8 mouse cellular contexts compared by ENCODE assay signal in genomic region chr13:51792135-51792573, GRCm38 (mm10). TPM values are rescaled to one million over a fixed set of nuclear protein-coding genes. Genes with fewer than 3 reads are reported as not detected.
DNase-seq lines count a peak whose midpoint lies in the region; ATAC-seq and TF ChIP-seq lines count a peak whose summit lies in the region.

No protein-coding gene starts in this region.

- peaks cover 0 to 2% of the 10 kb centered on the region in 2 experiments; a peak in 1 of 4 replicates for H3K36me3 ChIP-seq in MEL (ENCODE audit: control insufficient read depth in 1 of 2, insufficient read depth in 2 of 2, low read length in 2 of 2)
- no peaks in the 10 kb centered on the region for H3K36me3 ChIP-seq in forebrain, embryonic 11.5 days (ENCODE audit: control insufficient read depth, insufficient read depth, low read length)
- no peaks in the 10 kb centered on the region for H3K36me3 ChIP-seq in intestine, postnatal 0 days (ENCODE audit: control insufficient read depth, insufficient read depth)
- H3K36me3 ChIP-seq in midbrain, embryonic 15.5 days (replicated peaks) = no peaks in the 10 kb centered on the region

- no peaks in the 10 kb centered on the region for H3K9me3 ChIP-seq in MEL (replicated peaks; ENCODE audit: insufficient read depth, low read length)
- H3K9me3 ChIP-seq in forebrain, embryonic 11.5 days (ENCODE audit: control insufficient read depth, low read length) = no peaks in the 10 kb centered on the region
- no peaks in the 10 kb centered on the region for H3K9me3 ChIP-seq in intestine, postnatal 0 days (ENCODE audit: control insufficient read depth)
- H3K9me3 ChIP-seq in midbrain, embryonic 15.5 days = no peaks in the 10 kb centered on the region

- ATAC-seq in forebrain, embryonic 11.5 days (replicated peaks; ENCODE audit: low FRiP score) = 0 out of 2 replicates have a peak, but pooled peaks have one; percentile 9
- no peak for ATAC-seq in intestine, postnatal 0 days
- peak; percentile 8; the same call in 1 of the 2 replicates for ATAC-seq in midbrain, embryonic 15.5 days (replicated peaks)

- peak overlapping the region; percentile 88 to 100 for H3K4me3 ChIP-seq in MEL (ENCODE audit: control insufficient read depth in 1 of 2, insufficient read depth in 1 of 2, low read depth in 2 of 2, low read length in 2 of 2)
- peak overlapping the region; percentile 78 for H3K4me3 ChIP-seq in forebrain, embryonic 11.5 days (ENCODE audit: low read depth, low read length)
- H3K4me3 ChIP-seq in intestine, postnatal 0 days (ENCODE audit: low read depth, low read length) = peak overlapping the region; percentile 78
- peak overlapping the region; percentile 74 for H3K4me3 ChIP-seq in midbrain, embryonic 15.5 days

- H3K4me2 ChIP-seq in forebrain, embryonic 11.5 days (ENCODE audit: low read depth, low read length, severe bottlenecking) = peak overlapping the region; percentile 99
- peak overlapping the region; percentile 98 for H3K4me2 ChIP-seq in intestine, postnatal 0 days (replicated peaks; ENCODE audit: low read depth)
- peak overlapping the region; percentile 82 for H3K4me2 ChIP-seq in midbrain, embryonic 15.5 days

- WGBS in forebrain, embryonic 11.5 days = 32% methylated on average over 11 of the region's 11 CpGs
- WGBS in intestine, postnatal 0 days = 51% methylated on average over 11 of the region's 11 CpGs
- WGBS in midbrain, embryonic 15.5 days = 33% methylated on average over 11 of the region's 11 CpGs

- H3K9ac ChIP-seq in MEL (ENCODE audit: control insufficient read depth, low read depth, low read length, poor library complexity, severe bottlenecking) = peak overlapping the region; percentile 78
- H3K9ac ChIP-seq in forebrain, embryonic 11.5 days (ENCODE audit: low read length) = peak overlapping the region; percentile 0; the same call in 1 of the 2 replicates
- no peak overlapping the region for H3K9ac ChIP-seq in intestine, postnatal 0 days (ENCODE audit: low read depth, low read length)
- H3K9ac ChIP-seq in midbrain, embryonic 15.5 days = peak overlapping the region; percentile 90

- no peak for TF ChIP-seq RAD21 in MEL (IDR thresholded peaks at IDR 0.05; ENCODE audit: low read depth, low read length)

- H3K4me1 ChIP-seq in MEL (ENCODE audit: control insufficient read depth in 1 of 2, insufficient read depth in 2 of 2, low read length in 2 of 2) = peaks cover 0 to 8% of the 10 kb centered on the region in 2 experiments; a peak in 1 of 4 replicates
- peaks cover 5% of the 10 kb centered on the region; the same call in 1 of the 2 replicates for H3K4me1 ChIP-seq in forebrain, embryonic 11.5 days (replicated peaks; ENCODE audit: control insufficient read depth, insufficient read depth, low read length)
- H3K4me1 ChIP-seq in intestine, postnatal 0 days (replicated peaks; ENCODE audit: control insufficient read depth, insufficient read depth, low read length) = no peaks in the 10 kb centered on the region
- peaks cover 24% of the 10 kb centered on the region for H3K4me1 ChIP-seq in midbrain, embryonic 15.5 days

- TF ChIP-seq EP300 in MEL (IDR thresholded peaks at IDR 0.05; ENCODE audit: low read depth in 1 of 2, low read length in 2 of 2) = no peak

- no peaks in the 10 kb centered on the region for H3K27me3 ChIP-seq in MEL (ENCODE audit: control insufficient read depth in 1 of 2, insufficient read depth in 2 of 2, low read length in 2 of 2)
- peaks cover 4% of the 10 kb centered on the region; the same call in 1 of the 2 replicates for H3K27me3 ChIP-seq in forebrain, embryonic 11.5 days (ENCODE audit: control insufficient read depth, insufficient read depth, low read length)
- no peaks in the 10 kb centered on the region for H3K27me3 ChIP-seq in intestine, postnatal 0 days (replicated peaks; ENCODE audit: control insufficient read depth, insufficient read depth, low read length)
- no peaks in the 10 kb centered on the region for H3K27me3 ChIP-seq in midbrain, embryonic 15.5 days (replicated peaks)

- H3K27ac ChIP-seq in MEL (ENCODE audit: control insufficient read depth, low read depth, low read length) = no peak overlapping the region
- no peak overlapping the region for H3K27ac ChIP-seq in forebrain, embryonic 11.5 days (ENCODE audit: low read depth, low read length)
- no peak overlapping the region for H3K27ac ChIP-seq in intestine, postnatal 0 days (ENCODE audit: low read depth, low read length)
- no peak overlapping the region for H3K27ac ChIP-seq in midbrain, embryonic 15.5 days

- no peak for TF ChIP-seq CTCF in MEL (IDR thresholded peaks at IDR 0.05 in 2 of 3, conservative IDR thresholded peaks at IDR 0.05 in 1 of 3; ENCODE audit: control insufficient read depth in 1 of 3, insufficient read depth in 1 of 3, low read depth in 2 of 3, low read length in 3 of 3, poor library complexity in 1 of 3, severe bottlenecking in 1 of 3)
- TF ChIP-seq CTCF in intestine, postnatal 0 days (IDR thresholded peaks at IDR 0.05; ENCODE audit: low read depth) = no peak

- no peak for TF ChIP-seq POLR2A in MEL (IDR thresholded peaks at IDR 0.05; ENCODE audit: control insufficient read depth in 1 of 2, insufficient read depth in 1 of 2, low read depth in 1 of 2, low read length in 2 of 2, poor library complexity in 1 of 2)

- H3K79me2 ChIP-seq in MEL (ENCODE audit: control insufficient read depth, insufficient read depth, low read length, poor library complexity) = peaks cover 11% of the 10 kb centered on the region

- DNase-seq in kidney, adult 9 months = peak; percentile 32
- DNase-seq in kidney, adult 11 months = no peak
- no peak for DNase-seq in MEL (ENCODE audit: low read depth, low spot score)
- DNase-seq in forebrain, embryonic 11.5 days (ENCODE audit: low spot score) = no peak
- DNase-seq in T-cell, adult 2 months (ENCODE audit: low spot score) = no peak
- no peak for DNase-seq in frontal cortex, postnatal 36 days (ENCODE audit: low spot score in 2 of 2)

TF ChIP-seq in MEL, 35 proteins besides CTCF, POLR2A, EP300 and RAD21:
- TF ChIP-seq CHD1 (IDR thresholded peaks at IDR 0.05; ENCODE audit: low read depth, low read length) = no peak
- TF ChIP-seq TAL1 (IDR thresholded peaks at IDR 0.05; ENCODE audit: low read length) = no peak

RNA-seq across cellular contexts. Expression of gene Sema4d, which starts 1.4 kb away (rescaled TPM):
- total RNA-seq in MEL (2012; rRNA removed) = 6.9 and 8.2 TPM in 2 replicates
- 10 to 100 TPM in 1 of 2 experiments, not detected in 1; 20.3 TPM for polyA plus RNA-seq in MEL (2012; ENCODE audit: insufficient read depth in 1 of 2, insufficient read length in 2 of 2, low read depth in 1 of 2, low replicate concordance in 2 of 2, missing spikeins in 1 of 2)
- polyA plus RNA-seq in forebrain, embryonic 11.5 days (2014; fragmentation: Nextera tagmentation; extraction: Ambion mirVana) = 8.3 and 8.4 TPM in 2 replicates
- 3.4 TPM in 2 replicates for polyA plus RNA-seq in intestine, postnatal 0 days (2015; fragmentation: Nextera tagmentation; extraction: Ambion mirVana)
- 13.4 and 15.1 TPM in 2 replicates for polyA plus RNA-seq in midbrain, embryonic 15.5 days (2015; fragmentation: Nextera tagmentation; extraction: Ambion mirVana)

RNA-seq across cellular contexts. Expression of gene Gadd45g, which starts 54.3 kb away (rescaled TPM):
- total RNA-seq in MEL (2012; rRNA removed) = 7.2 and 9.2 TPM in 2 replicates
- 10 to 100 TPM in 1 of 2 experiments, not detected in 1; 11.0 TPM for polyA plus RNA-seq in MEL (2012; ENCODE audit: insufficient read depth in 1 of 2, insufficient read length in 2 of 2, low read depth in 1 of 2, low replicate concordance in 2 of 2, missing spikeins in 1 of 2)
- polyA plus RNA-seq in forebrain, embryonic 11.5 days (2014; fragmentation: Nextera tagmentation; extraction: Ambion mirVana) = 157 and 169 TPM in 2 replicates
- 28.7 and 32.7 TPM in 2 replicates for polyA plus RNA-seq in intestine, postnatal 0 days (2015; fragmentation: Nextera tagmentation; extraction: Ambion mirVana)
- polyA plus RNA-seq in midbrain, embryonic 15.5 days (2015; fragmentation: Nextera tagmentation; extraction: Ambion mirVana) = 56.2 and 69.1 TPM in 2 replicates
